Mouse (Mus musculus): Measurements from ENCODE around the gene Krt8.

- no peak for TF ChIP-seq CTCF (IDR thresholded peaks at IDR 0.05; ENCODE audit: control insufficient read depth, insufficient read depth, insufficient replicate concordance, low read depth, low read length)
- no peak for TF ChIP-seq POLR2A (IDR thresholded peaks at IDR 0.05; ENCODE audit: control insufficient read depth, low read depth, low read length)
Observed at GRCm38 (mm10) chr15:101954187-101954586, 50.1 kb downstream of the Krt8 start, which contains the start of gene Krt78.

Measured in testis, adult 2 months (tissue).